Mouse (Mus musculus) testis, adult 2 months (tissue): ENCODE data around the gene Actr8. TPM values are rescaled to one million over a fixed set of nuclear protein-coding genes. Genes with fewer than 3 reads are reported as not detected.

ENCODE experiments used
- H3K27ac ChIP-seq: fragments of 200-500 bp; 2 replicates; pipeline ENCODE4 v1.5.1; 2012; ENCODE audit warnings: low read depth, low read length; ENCODE audit not compliant: control insufficient read depth, insufficient read depth
- H3K27me3 ChIP-seq: fragments of 200-500 bp; 2 replicates; pipeline ENCODE4 v1.6.1; 2012; ENCODE audit warnings: mild to moderate bottlenecking, low read length, moderate library complexity; ENCODE audit not compliant: control insufficient read depth, insufficient read depth
- H3K36me3 ChIP-seq: fragments of 200-500 bp; 2 replicates; pipeline ENCODE4 v1.6.1; 2012; ENCODE audit warnings: mild to moderate bottlenecking, low read length; ENCODE audit not compliant: control insufficient read depth, insufficient read depth
- H3K4me1 ChIP-seq: fragments of 200-500 bp; 2 replicates; pipeline ENCODE4 v1.6.1; 2012; ENCODE audit warnings: low read length; ENCODE audit not compliant: control insufficient read depth, insufficient read depth
- H3K4me3 ChIP-seq: fragments of 200-500 bp; 2 replicates; pipeline ENCODE4 v1.5.1; 2012; ENCODE audit warnings: low read depth, mild to moderate bottlenecking, low read length, moderate library complexity, mixed read lengths; ENCODE audit not compliant: control insufficient read depth
- CTCF ChIP-seq: fragments of 200-500 bp; IDR thresholded peaks from 2 replicates; pipeline ENCODE4 v1.5.1; 2012; ENCODE audit warnings: low read depth, mild to moderate bottlenecking, inconsistent platforms, low read length, moderate library complexity; ENCODE audit not compliant: control insufficient read depth, insufficient read depth, insufficient replicate concordance
- POLR2A ChIP-seq: fragments of 200-500 bp; IDR thresholded peaks from 2 replicates; pipeline ENCODE4 v1.6.1; 2012; ENCODE audit warnings: low read depth, mild to moderate bottlenecking, inconsistent platforms, low read length, moderate library complexity; ENCODE audit not compliant: control insufficient read depth
- polyA plus RNA-seq: library from polyadenylated mRNA; depleted of rRNA; stranded (reverse); fragments of >200 nt; gene quantifications from 2 replicates; pipeline ENCODE4 v1.2.3, GENCODE M21; 2012

Gene Actr8
- polyA plus RNA-seq, 1 experiment = 25.5 TPM

GRCm38 (mm10) chr14:29946761-29947309 is 31.3 kb upstream of the Actr8 start:
- H3K4me1 ChIP-seq = no peaks in the 10 kb centered on the region
- no peaks in the 10 kb centered on the region for H3K27me3 ChIP-seq
- H3K36me3 ChIP-seq = no peaks in the 10 kb centered on the region
- H3K4me3 ChIP-seq = no peak overlapping the region
- TF ChIP-seq POLR2A = no peak
- no peak for TF ChIP-seq CTCF
- H3K27ac ChIP-seq = no peak overlapping the region

- TF ChIP-seq POLR2A = no peak
- TF ChIP-seq CTCF = no peak
- Histone ChIP-seq H3K4me3 (no peak overlapping the region), H3K36me3 (no peaks in the 10 kb centered on the region)
These were observed 27.3 kb upstream of the Actr8 start for GRCm38 (mm10) chr14:29950805-29951204.

DNA sequence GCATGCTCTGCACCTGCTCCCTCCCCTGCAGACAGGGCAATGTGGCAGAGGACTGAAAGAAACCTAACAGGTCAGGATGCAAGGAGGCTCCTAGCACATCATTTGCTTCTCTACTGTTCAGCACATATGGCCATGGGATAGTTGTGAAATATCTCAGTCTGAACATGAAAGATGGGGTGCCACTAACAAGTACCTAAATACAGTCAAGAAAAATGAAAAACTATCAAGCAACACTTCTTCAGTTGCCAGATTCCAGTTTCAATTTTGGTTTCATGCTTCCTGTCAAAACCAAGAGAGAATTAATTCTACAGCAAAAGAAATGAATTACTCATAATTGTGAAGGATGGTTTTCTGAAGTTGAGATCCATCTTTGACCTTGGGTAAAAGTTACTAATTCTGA is 20.7 kb upstream of the Actr8 start:
- Histone ChIP-seq H3K4me3 (no peak overlapping the region), H3K4me1 (no peaks in the 10 kb centered on the region), H3K27me3 (no peaks in the 10 kb centered on the region), H3K27ac (no peak overlapping the region), H3K36me3 (no peaks in the 10 kb centered on the region)
- TF ChIP-seq CTCF (no peak), POLR2A (no peak)

More at GRCm38 (mm10) chr14:29950805-29951204, 27.3 kb upstream of the Actr8 start:
- Histone ChIP-seq H3K27me3 (no peaks in the 10 kb centered on the region), H3K27ac (no peak overlapping the region), H3K4me1 (no peaks in the 10 kb centered on the region)

DNA sequence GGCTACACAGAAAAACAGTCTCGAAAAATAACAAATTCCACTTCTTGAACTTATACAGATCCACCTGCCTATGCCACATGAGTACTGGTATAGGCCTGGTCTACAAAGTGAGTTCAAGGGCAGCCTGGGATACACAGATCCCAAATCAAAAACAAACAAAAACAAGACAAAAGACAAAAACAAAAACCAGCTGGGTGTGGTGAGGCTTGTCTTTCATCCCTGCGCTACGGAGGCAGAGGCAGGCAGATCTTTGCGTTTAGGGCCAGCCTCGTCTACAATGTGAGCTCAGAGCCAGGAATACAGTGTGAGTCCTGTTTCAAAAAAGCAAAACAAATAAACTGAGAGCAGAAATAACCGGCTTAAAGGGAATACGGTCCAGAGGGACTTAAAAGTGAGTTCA is 10.5 kb upstream of the Actr8 start:
- H3K36me3 ChIP-seq = no peaks in the 10 kb centered on the region; the same call in 1 of the 2 replicates
- no peaks in the 10 kb centered on the region for H3K27me3 ChIP-seq
- H3K4me1 ChIP-seq = peaks cover 5% of the 10 kb centered on the region; the same call in 1 of the 2 replicates
- TF ChIP-seq CTCF (no peak), POLR2A (no peak)
- peak overlapping the region; percentile 85 for H3K27ac ChIP-seq
- peak overlapping the region; percentile 87 for H3K4me3 ChIP-seq

DNA sequence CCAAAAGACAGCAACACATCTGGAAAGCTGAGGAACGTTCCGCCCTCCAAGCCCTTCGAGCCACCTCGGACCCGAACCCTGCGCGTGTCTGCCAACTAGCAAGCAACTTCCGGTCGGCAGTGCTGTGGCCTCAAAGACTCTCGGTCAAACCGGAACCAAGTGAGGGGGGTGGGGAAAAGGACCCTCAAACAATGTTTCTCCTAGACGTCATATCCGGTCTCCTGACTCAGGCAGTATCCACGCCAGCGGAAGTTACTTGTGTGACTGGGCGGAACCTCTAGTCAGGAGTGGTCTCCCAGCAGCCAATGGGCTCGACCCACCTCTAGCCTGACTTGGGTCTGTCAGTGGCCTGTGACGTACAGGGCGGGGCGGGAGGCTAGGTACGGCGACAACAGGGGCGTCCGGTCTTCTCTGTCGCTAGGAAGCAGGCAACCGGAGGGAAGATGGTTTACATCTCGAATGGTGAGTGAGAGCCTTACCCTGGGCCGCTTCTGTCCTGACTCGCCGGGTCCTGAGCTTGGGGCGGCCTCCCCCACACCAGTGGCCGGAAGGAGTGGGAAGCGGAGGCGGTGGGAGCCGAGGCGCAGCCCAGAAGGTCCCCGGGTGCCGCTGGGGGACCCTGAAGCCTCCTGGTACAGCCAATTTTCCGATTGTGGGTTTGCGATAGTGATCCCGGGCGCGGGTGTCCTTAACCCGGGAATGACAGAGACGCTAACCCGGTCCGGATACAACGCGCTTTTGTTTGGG is 9.9 kb upstream of the Actr8 start, which contains the start of gene Selenok:
Gene Selenok (plus strand): TSS at position 234 of the 747 bp plus-strand sequence.
- peak within 1 kb of the TSS; percentile 87 for H3K4me3 ChIP-seq
- H3K27ac ChIP-seq = peak within 1 kb of the TSS; percentile 85
- TF ChIP-seq POLR2A (peak; percentile 90), CTCF (no peak)
- H3K4me1 ChIP-seq = peaks cover 5% of the 10 kb centered on the region; the same call in 1 of the 2 replicates
- H3K27me3 ChIP-seq = no peaks in the 10 kb centered on the region
- no peaks in the 10 kb centered on the region; the same call in 1 of the 2 replicates for H3K36me3 ChIP-seq

DNA sequence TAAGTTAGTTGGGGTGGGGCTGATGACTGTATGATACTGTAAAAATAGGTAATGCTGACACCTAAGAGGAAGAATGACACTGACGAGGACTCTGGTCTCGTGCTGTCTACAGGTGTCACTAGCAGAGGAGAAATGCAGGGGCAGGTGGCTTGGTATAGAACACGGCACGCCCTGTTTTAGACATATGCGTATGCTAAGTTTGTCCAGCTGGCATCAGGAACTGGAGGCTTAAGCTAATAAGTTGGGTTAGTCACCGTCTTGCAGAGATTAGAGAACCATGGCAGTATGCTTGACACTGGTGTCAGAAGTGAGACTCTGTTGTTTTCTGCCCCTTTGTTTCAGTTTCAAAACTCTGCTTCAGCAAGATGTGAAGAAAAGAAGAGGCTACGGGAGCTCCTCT is 6.7 kb upstream of the Actr8 start:
- no peak overlapping the region for H3K27ac ChIP-seq
- H3K4me3 ChIP-seq = no peak overlapping the region
- H3K4me1 ChIP-seq = peaks cover 5% of the 10 kb centered on the region; the same call in 1 of the 2 replicates
- H3K27me3 ChIP-seq = no peaks in the 10 kb centered on the region
- H3K36me3 ChIP-seq = no peaks in the 10 kb centered on the region; the same call in 1 of the 2 replicates
- TF ChIP-seq POLR2A (no peak), CTCF (no peak)

GRCm38 (mm10) chr14:29971993-29972392 is 6.1 kb upstream of the Actr8 start:
- no peak for TF ChIP-seq CTCF
- H3K4me1 ChIP-seq = peaks cover 5% of the 10 kb centered on the region; the same call in 1 of the 2 replicates

GRCm38 (mm10) chr14:29976927-29977326 is 1.2 kb upstream of the Actr8 start:
- Histone ChIP-seq H3K27ac (no peak overlapping the region), H3K4me3 (no peak overlapping the region), H3K36me3 (no peaks in the 10 kb centered on the region), H3K4me1 (no peaks in the 10 kb centered on the region), H3K27me3 (no peaks in the 10 kb centered on the region)
- no peak for TF ChIP-seq POLR2A

More at GRCm38 (mm10) chr14:29971993-29972392, 6.1 kb upstream of the Actr8 start:
- H3K27me3 ChIP-seq = no peaks in the 10 kb centered on the region
- H3K27ac ChIP-seq = no peak overlapping the region
- no peaks in the 10 kb centered on the region; the same call in 1 of the 2 replicates for H3K36me3 ChIP-seq
- H3K4me3 ChIP-seq = no peak overlapping the region
